Mouse (Mus musculus): ENCODE measurements around the gene Hsdl2. TPM values are rescaled to one million over a fixed set of nuclear protein-coding genes. Genes with fewer than 3 reads are reported as not detected.
"Not testable (repeated sequence)": the region's sequence is repeated elsewhere in the genome, so short reads cannot be mapped to it uniquely, and the experiment has no call there.

Gene Hsdl2
- polyA plus RNA-seq, 1 experiment from 2014 or later = 18.8 TPM

- under 1% methylated on average over 79 of the region's 83 CpGs for WGBS (ENCODE audit: insufficient replicate concordance)
- peak; percentile 91 for ATAC-seq
- H3K4me1 ChIP-seq = peaks cover 47% of the 10 kb centered on the region
Measured at GRCm38 (mm10) chr4:59549175-59549976, 32.0 kb upstream of the Hsdl2 start, which contains the start of gene Ptbp3. TSS of gene Ptbp3 (minus strand) at chr4:59549364.

GRCm38 (mm10) chr4:59549977-59550560 lies 31.3 kb upstream of the Hsdl2 start:
- H3K4me3 ChIP-seq = peak overlapping the region; percentile 95
- peak overlapping the region; percentile 100 for H3K27ac ChIP-seq
- H3K36me3 ChIP-seq = no peaks in the 10 kb centered on the region
- WGBS (ENCODE audit: insufficient replicate concordance) = 21% methylated on average over 11 of the region's 11 CpGs
- ATAC-seq = no peak
- H3K9me3 ChIP-seq (replicated peaks) = no peaks in the 10 kb centered on the region
- peak overlapping the region; percentile 88 for H3K9ac ChIP-seq
- no peaks in the 10 kb centered on the region for H3K27me3 ChIP-seq (replicated peaks)
- H3K4me1 ChIP-seq = peaks cover 44% of the 10 kb centered on the region
- H3K4me2 ChIP-seq = peak overlapping the region; percentile 83

More at GRCm38 (mm10) chr4:59549175-59549976, 32.0 kb upstream of the Hsdl2 start, which contains the start of gene Ptbp3:
- Histone ChIP-seq H3K9me3 (replicated peaks) (no peaks in the 10 kb centered on the region), H3K27ac (peak within 1 kb of the TSS; percentile 100), H3K9ac (peak within 1 kb of the TSS; percentile 100), H3K4me2 (peak within 1 kb of the TSS; percentile 83), H3K27me3 (replicated peaks) (no peaks in the 10 kb centered on the region), H3K36me3 (no peaks in the 10 kb centered on the region), H3K4me3 (peak within 1 kb of the TSS; percentile 95)

GRCm38 (mm10) chr4:59551901-59552300 lies 29.5 kb upstream of the Hsdl2 start:
- peaks cover 36% of the 10 kb centered on the region for H3K4me1 ChIP-seq
- WGBS (ENCODE audit: insufficient replicate concordance) = 68% methylated on average over 1 of the region's 1 CpGs
- H3K27ac ChIP-seq = no peak overlapping the region
- H3K4me2 ChIP-seq = no peak overlapping the region
- H3K4me3 ChIP-seq = no peak overlapping the region
- no peak overlapping the region for H3K9ac ChIP-seq
- no peak for ATAC-seq
- no peaks in the 10 kb centered on the region for H3K27me3 ChIP-seq (replicated peaks)
- no peaks in the 10 kb centered on the region for H3K9me3 ChIP-seq (replicated peaks)
- no peaks in the 10 kb centered on the region for H3K36me3 ChIP-seq

- Histone ChIP-seq H3K9ac (no peak overlapping the region), H3K36me3 (no peaks in the 10 kb centered on the region), H3K27ac (no peak overlapping the region), H3K4me1 (peaks cover 32% of the 10 kb centered on the region), H3K4me2 (no peak overlapping the region), H3K27me3 (replicated peaks) (no peaks in the 10 kb centered on the region), H3K9me3 (replicated peaks) (no peaks in the 10 kb centered on the region), H3K4me3 (no peak overlapping the region)
- WGBS (ENCODE audit: insufficient replicate concordance) = 82% methylated on average over 5 of the region's 5 CpGs
- no peak for ATAC-seq
Measured at GRCm38 (mm10) chr4:59552835-59553234, 28.5 kb upstream of the Hsdl2 start.

- Histone ChIP-seq H3K27me3 (replicated peaks) (no peaks in the 10 kb centered on the region), H3K4me3 (no peak overlapping the region), H3K27ac (no peak overlapping the region), H3K36me3 (no peaks in the 10 kb centered on the region), H3K9me3 (replicated peaks) (no peaks in the 10 kb centered on the region), H3K4me1 (peaks cover 36% of the 10 kb centered on the region), H3K4me2 (no peak overlapping the region), H3K9ac (no peak overlapping the region)
- ATAC-seq = no peak
- WGBS (ENCODE audit: insufficient replicate concordance) = 48% methylated on average over 3 of the region's 3 CpGs
Measured at GRCm38 (mm10) chr4:59553576-59553975, 27.8 kb upstream of the Hsdl2 start.

GRCm38 (mm10) chr4:59555177-59555576 lies 26.2 kb upstream of the Hsdl2 start:
- Histone ChIP-seq H3K4me2 (no peak overlapping the region), H3K4me1 (peaks cover 30% of the 10 kb centered on the region)
- peak; percentile 68 for ATAC-seq

GRCm38 (mm10) chr4:59557343-59557742 lies 24.0 kb upstream of the Hsdl2 start:
- not testable (repeated sequence) for H3K27me3 ChIP-seq (replicated peaks); H3K9ac ChIP-seq; H3K27ac ChIP-seq; H3K9me3 ChIP-seq (replicated peaks); H3K36me3 ChIP-seq; H3K4me2 ChIP-seq; ATAC-seq; H3K4me3 ChIP-seq
- peaks cover 21% of the 10 kb centered on the region for H3K4me1 ChIP-seq
- 86% methylated on average over 4 of the region's 4 CpGs for WGBS (ENCODE audit: insufficient replicate concordance)

More at GRCm38 (mm10) chr4:59555177-59555576, 26.2 kb upstream of the Hsdl2 start:
- Histone ChIP-seq H3K36me3 (no peaks in the 10 kb centered on the region), H3K4me3 (no peak overlapping the region), H3K27ac (no peak overlapping the region), H3K27me3 (replicated peaks) (no peaks in the 10 kb centered on the region), H3K9me3 (replicated peaks) (no peaks in the 10 kb centered on the region), H3K9ac (no peak overlapping the region)

- Histone ChIP-seq H3K4me3 (no peak overlapping the region), H3K9ac (no peak overlapping the region), H3K4me1 (peaks cover 21% of the 10 kb centered on the region), H3K27ac (peak overlapping the region; percentile 58; the same call in 1 of the 2 replicates), H3K27me3 (replicated peaks) (no peaks in the 10 kb centered on the region; the same call in none of the 2 replicates), H3K4me2 (no peak overlapping the region), H3K36me3 (no peaks in the 10 kb centered on the region), H3K9me3 (replicated peaks) (no peaks in the 10 kb centered on the region)
- ATAC-seq = 0 out of 2 replicates have a peak, but pooled peaks have one; percentile 30
- WGBS (ENCODE audit: insufficient replicate concordance) = 46% methylated on average over 6 of the region's 6 CpGs
Measured at GRCm38 (mm10) chr4:59558096-59558720, 23.2 kb upstream of the Hsdl2 start.

GRCm38 (mm10) chr4:59560141-59560540 lies 21.2 kb upstream of the Hsdl2 start:
- H3K4me3 ChIP-seq = no peak overlapping the region
- H3K27ac ChIP-seq = no peak overlapping the region
- H3K27me3 ChIP-seq (replicated peaks) = no peaks in the 10 kb centered on the region; the same call in none of the 2 replicates
- no peak for ATAC-seq
- no peak overlapping the region for H3K9ac ChIP-seq
- no peaks in the 10 kb centered on the region for H3K36me3 ChIP-seq
- H3K9me3 ChIP-seq (replicated peaks) = no peaks in the 10 kb centered on the region
- H3K4me2 ChIP-seq = no peak overlapping the region
- peaks cover 13% of the 10 kb centered on the region for H3K4me1 ChIP-seq
- WGBS (ENCODE audit: insufficient replicate concordance) = 84% methylated on average over 6 of the region's 6 CpGs

GRCm38 (mm10) chr4:59564128-59564527 lies 17.2 kb upstream of the Hsdl2 start:
- 44% methylated on average over 3 of the region's 3 CpGs for WGBS (ENCODE audit: insufficient replicate concordance)
- Histone ChIP-seq H3K4me1 (peaks cover 16% of the 10 kb centered on the region), H3K9me3 (replicated peaks) (peaks cover 4% of the 10 kb centered on the region; the same call in 1 of the 2 replicates), H3K27ac (no peak overlapping the region), H3K4me3 (no peak overlapping the region), H3K27me3 (replicated peaks) (no peaks in the 10 kb centered on the region; the same call in none of the 2 replicates), H3K36me3 (no peaks in the 10 kb centered on the region), H3K9ac (no peak overlapping the region), H3K4me2 (no peak overlapping the region)
- ATAC-seq = no peak

GRCm38 (mm10) chr4:59565571-59566188 lies 15.7 kb upstream of the Hsdl2 start:
- WGBS (ENCODE audit: insufficient replicate concordance) = 29% methylated on average over 8 of the region's 8 CpGs
- no peak overlapping the region for H3K9ac ChIP-seq
- H3K4me3 ChIP-seq = no peak overlapping the region
- H3K4me1 ChIP-seq = peaks cover 16% of the 10 kb centered on the region
- no peaks in the 10 kb centered on the region; the same call in none of the 2 replicates for H3K27me3 ChIP-seq (replicated peaks)
- peaks cover 4% of the 10 kb centered on the region; the same call in 1 of the 2 replicates for H3K9me3 ChIP-seq (replicated peaks)
- H3K36me3 ChIP-seq = no peaks in the 10 kb centered on the region
- H3K4me2 ChIP-seq = no peak overlapping the region
- no peak overlapping the region for H3K27ac ChIP-seq
- no peak for ATAC-seq
